Mouse (Mus musculus) right cerebral cortex, postnatal 10 days (tissue): ENCODE results near the gene Nbeal1.
A peak's percentile ranks its signal among the peaks of the same experiment; 100 is the strongest.

Source experiments
- DNase-seq, 2 experiments: peaks; one replicate each; pipeline ENCODE4 v3.0.0; 2021; ENCODE audit warnings: low spot score in 2 of 2

The Nbeal1 gene

DNA sequence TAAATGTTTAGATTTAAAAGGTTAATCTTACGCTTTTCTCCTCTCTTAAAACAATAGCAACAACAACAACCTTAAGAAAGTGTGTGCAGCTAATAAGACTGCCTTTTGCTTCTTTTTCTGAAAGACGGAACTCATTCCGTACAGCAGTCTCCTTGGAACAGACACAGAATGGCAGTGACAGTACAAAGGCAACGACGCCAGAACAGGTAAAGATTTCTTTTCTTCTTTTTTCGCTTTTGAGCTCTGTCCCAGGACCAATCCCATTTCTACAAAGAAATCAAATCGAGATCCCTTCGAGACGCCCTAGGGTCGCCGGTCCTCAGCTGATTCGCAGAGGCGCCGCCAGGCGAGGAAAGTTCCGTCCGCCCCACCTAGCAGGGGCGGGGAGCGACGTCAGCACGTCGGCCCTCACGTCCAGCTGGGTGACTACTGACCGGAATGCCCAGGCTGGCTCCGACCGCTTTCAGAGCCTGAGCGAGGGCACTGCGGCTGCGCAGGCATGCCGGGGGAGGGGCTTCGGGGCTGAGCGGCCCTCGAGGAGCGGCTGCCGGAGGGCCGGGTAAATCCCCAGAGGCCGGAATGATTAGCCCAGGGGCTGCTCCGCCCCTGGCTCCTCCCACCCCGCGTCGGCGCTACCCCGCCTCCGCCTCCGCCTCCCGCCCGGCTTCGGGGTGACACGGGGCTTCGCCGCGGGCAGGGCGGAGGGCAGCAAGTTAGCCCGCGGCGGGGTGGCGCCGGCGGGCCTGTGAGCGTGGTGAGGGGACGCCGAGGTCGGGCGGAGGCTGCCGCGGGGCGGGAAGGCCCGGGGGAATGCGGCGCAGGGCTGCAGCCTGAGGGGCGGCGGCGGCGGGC lies at the start of gene Nbeal1:
Gene Nbeal1, plus strand, starts transcription at position 668 of the 852 bp plus-strand sequence.
- peak; percentile 98 for DNase-seq

DNA sequence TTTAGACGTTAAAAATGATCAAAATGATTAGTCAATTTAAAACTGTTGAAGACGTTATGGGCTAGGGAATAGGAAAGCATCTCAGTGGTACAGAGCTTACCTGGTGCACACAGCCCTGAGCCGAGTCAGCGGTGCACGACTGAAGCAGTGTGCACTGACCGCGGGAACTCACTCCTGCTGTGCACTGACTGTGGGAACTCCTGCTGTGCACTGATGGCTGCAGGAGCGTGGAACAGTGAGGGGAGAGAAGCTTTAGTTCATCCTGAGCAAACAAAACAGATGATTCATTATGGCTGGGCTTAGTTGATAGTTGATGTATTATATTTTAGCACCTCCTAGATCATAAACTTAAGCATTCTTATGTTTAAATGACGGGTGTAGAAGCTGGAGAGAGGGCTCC lies 43.1 kb upstream of the Nbeal1 start:
- no peak for DNase-seq

- no peak for DNase-seq
Observed at GRCm38 (mm10) chr1:60152700-60153099, 27.7 kb upstream of the Nbeal1 start.

DNA sequence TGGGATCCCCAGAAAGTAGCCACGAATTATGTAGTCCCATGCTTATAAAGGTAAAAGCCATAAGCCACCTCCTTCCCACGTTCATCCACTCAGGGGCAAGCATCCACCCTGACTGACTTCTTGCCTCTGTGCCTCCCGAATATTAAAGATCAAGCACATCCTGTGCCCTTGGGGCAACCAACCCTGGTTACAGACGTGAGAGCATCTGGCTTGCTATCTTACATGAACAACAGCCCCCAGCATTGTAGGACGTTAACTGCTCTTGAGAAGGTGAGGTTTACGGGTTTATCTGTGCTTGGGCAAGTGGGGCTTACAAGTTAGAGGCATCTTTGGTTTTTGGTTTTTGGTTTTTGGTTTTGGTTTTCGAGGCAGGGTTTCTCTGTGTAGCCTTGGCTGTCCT lies 23.7 kb upstream of the Nbeal1 start:
- no peak for DNase-seq

DNA sequence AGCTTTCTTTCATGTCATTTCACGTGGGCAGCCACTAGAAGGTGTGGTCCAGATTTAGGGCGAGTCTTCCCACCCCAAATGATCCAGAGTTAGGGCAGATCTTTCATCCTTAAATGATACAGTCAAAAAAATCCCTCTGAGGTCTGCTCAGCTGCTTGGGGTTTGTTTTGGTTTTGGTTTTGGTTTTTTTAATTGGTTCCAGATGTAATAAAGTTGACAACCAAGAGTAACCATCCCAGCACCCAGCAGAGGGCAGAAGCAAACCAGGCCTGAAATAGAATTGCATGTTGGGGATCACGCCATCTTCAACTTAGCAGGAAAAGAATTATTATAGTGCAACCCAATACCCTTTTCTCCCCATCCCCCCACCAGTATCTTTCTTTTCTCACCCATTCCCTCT lies 22.0 kb upstream of the Nbeal1 start:
- no peak for DNase-seq

DNA sequence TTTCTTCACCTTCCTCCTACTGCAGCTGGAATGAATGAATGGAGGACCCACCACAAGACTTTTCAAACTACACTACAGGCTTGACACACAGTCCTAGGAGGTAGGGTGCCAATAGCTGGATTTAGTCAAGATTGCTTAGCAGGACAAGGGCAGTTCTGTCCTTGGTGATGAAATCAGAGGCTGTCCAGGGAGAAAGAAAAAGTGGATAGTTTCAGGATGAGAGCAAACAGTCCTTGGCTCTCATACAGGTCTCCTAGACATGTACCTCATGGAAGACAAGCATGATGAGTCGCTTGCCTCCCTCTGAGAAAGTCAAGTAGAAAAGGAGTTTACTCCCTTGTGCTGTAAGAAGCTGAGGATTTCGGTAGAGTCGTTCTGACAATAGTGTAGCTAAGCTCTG lies 16.7 kb upstream of the Nbeal1 start:
- no peak for DNase-seq

- DNase-seq, result no peak
Observed at GRCm38 (mm10) chr1:60169626-60170025, 10.8 kb upstream of the Nbeal1 start.

GRCm38 (mm10) chr1:60170251-60170650 lies 10.1 kb upstream of the Nbeal1 start:
- DNase-seq, result no peak

GRCm38 (mm10) chr1:60173119-60173518 lies 7.3 kb upstream of the Nbeal1 start:
- no peak for DNase-seq

DNA sequence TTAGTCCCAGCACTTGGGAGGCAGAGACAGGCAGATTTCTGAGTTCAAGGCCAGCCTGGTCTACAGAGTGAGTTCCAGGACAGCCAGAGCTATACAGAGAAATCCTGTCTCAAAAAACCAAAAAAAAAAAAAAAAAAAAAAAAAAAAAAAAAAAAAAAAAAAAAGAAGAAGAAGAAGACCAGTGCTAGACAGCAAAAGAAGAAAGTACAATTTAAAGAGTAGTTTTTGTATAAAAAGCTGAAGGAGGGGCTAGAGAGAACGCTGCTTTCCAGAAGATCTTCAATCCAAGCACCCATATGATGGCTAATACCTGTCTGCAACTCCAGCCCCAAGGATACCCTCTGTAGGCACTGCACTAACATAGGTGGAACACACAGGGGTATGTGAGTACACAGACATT lies 2.6 kb upstream of the Nbeal1 start:
- DNase-seq, result peak in 1 of 2 experiments; percentile 10

- DNase-seq, result peak in 1 of 2 experiments; percentile 17
Observed at GRCm38 (mm10) chr1:60179376-60179775, 1.0 kb upstream of the Nbeal1 start.

DNA sequence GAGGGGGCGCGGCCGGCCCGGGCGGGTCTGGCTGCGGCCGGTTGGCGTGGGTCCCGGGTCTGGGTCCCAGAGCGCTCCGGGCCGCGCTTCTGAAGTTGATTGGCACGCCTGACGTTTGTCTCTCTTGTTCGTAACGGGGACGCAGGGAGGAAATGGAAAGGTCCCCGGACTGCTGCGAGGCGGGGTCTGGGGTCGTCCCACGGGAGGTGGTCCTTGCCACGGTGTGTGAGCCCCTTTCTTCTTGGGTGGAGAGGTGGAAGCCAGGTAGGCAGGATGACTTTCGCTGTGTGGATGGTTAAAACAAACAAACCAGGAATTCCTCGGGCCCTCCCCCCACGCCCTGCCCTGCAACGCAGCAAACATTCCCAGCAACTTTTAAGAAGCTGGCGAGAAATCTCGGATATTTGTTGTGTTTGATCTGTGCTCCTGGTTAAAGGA lies 404 bp downstream of the Nbeal1 start:
- DNase-seq, result no peak

DNA sequence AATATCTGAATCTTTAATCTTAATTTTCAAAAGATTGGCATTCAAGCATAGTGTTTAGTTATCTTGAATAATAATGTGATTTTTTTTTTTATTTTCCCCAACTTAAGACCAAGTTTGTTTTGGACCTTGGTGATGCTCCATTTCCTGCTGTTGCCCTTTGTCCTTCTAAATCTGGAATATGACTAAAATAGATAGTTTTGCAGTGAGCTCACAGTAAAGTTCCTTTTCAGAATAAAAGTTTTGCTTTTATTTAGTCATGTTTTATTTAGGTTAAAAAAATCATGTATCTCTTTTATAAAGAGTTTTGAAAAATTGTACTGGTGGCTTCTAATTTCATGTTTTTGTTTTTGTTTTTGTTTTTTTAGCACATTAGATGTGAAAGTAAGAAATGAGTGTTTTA lies 8.1 kb downstream of the Nbeal1 start:
- no peak for DNase-seq

DNA sequence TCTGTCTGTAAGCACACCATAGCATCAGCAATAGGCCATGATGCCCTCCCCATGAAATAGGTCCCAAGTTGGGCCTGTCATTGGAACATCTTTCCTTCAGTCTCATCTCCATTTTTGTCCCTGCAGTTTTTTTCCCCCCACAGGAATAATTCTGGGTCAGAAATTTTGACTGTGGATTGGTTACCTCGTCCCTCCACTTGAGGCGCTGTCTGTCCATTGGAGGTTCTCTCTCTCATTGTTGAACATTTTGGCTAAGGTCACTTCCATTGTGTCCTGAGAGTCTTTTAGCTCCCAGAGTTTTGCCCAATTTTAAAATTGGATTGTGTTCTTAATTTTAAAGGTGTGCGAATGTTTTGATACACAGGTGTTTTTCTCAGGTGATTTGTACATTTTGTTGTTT lies 16.4 kb downstream of the Nbeal1 start:
- DNase-seq, result no peak

GRCm38 (mm10) chr1:60199006-60199405 lies 18.6 kb downstream of the Nbeal1 start:
- no peak for DNase-seq

GRCm38 (mm10) chr1:60236261-60236660 lies 55.9 kb downstream of the Nbeal1 start:
- DNase-seq, result no peak

DNA sequence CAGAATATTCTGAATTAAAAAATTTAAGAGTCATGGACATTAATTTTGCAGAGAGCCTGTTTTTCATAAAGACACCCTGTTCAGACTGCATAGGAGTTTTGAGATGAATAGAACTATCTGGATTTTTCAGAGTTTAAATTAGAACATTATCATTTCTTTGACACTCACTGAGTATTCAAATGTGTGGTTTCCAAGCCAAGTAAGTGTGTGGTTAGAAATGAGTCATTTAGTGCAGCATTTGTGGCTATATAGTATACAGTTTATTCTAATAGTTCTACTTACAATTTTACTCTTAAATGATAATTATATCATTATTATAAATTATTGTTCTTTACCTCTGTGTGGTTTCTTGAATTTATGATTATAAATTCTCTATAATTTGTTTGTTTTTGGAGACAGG lies 60.0 kb downstream of the Nbeal1 start:
- no peak for DNase-seq

DNA sequence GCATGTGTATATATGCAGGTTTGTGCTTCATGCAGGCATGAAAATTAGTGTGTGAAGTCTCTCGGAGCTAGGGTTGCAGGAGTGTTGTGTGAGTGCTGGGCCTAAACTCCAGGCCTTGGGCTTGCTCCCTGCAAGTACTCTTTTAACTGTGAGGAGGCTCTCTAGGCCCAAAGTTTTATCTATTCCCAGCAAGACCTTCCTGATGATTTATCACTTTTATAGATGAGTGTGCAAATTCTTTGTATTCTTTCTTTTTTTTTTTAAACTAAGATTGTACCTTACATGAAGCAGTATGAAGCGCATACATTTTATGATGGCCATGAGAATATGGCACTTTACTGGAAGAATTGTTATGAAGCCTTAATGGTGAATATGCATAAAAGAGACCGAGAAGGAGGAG lies 87.7 kb downstream of the Nbeal1 start:
- no peak for DNase-seq

DNA sequence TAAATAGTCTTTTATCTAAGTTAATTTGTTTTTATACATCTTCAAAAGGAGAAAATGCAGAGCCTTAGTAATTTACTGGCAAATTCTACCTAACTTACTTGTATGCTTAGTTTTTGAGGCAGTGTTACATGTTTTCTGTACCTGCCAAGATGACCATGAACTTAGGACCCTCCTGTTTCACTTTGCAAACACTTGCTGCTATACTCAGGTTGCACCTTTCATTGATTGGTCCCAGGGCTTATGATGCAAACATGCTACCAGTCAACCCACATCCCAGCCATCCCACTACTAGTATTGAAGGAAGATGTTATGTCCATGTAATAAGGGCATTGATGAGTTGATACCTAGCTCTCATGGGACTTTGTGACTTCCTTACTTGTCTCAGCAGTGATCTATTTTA lies 88.9 kb downstream of the Nbeal1 start:
- no peak for DNase-seq

- DNase-seq, result no peak
Observed at GRCm38 (mm10) chr1:60272471-60272870, 92.1 kb downstream of the Nbeal1 start.

DNA sequence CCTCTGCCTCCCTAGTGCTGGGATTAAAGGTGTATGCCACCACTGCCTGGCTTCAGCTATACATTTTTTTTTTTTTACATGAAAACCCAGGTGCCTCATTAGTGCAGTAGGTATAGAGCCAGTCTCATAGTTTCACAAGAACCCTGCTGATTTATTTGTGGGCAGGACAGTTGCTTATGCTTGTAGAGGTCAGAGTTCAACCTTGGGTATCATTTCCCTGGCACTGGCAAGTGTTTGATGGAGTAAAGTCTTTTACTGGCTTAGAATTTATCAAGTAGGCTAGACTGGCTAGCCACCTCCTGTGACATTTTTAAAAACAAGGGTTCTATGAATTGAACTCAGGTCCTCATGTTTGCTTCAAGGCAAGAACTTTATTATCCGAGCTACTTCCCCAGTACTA lies 113.5 kb downstream of the Nbeal1 start:
- no peak for DNase-seq

DNA sequence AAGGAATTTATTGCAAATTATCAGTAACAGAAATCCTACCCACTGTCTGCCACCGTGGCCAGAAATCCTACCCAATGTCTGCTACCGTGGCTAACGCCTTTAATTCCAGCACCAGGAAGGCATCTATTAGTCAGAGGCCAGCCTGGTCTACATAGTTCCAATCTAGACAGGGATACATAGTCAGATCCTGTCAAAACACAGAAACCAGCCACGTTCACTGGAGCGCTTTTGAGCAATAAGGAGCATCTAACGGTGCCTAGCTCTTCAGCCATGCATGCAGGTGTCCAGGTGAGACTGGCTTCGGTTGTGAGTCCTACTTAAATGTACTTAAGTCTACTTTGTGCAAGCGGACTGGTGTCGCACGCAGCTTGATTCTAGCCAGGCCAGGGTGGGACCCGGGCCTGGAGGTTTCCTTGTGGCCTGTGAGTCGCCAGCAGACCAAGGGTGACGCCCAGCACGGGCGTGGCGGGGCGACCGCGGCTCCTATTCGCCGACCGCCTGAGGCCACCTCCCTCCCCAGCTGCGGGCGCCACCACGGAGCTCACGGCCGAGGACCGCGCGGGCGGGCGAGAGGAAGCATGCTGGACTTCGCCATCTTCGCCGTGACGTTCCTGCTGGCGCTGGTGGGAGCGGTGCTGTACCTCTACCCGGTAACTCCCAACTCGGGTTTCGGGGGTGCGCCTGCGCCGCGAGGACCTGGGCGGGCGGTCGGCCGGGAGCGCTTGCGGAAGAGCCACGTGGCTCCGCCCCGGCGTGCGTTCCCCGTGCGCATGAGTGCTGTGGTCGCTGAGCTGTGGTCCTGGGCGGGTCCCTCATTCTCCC lies 162.6 kb downstream of the Nbeal1 start, which contains the start of gene Cyp20a1:
Gene Cyp20a1, plus strand, starts transcription at position 516 of the 822 bp plus-strand sequence.
- peak; percentile 95 for DNase-seq
